Mouse (Mus musculus) heart, embryonic 16.5 days (tissue): ENCODE data around the gene Zp1. TPM values are rescaled to one million over a fixed set of nuclear protein-coding genes. Genes with fewer than 3 reads are reported as not detected.

ENCODE experiments used
- ATAC-seq: fragments of 200-750 bp; cut with Nextera tagmentation; replicated peaks from 2 replicates; pipeline ENCODE4 v1.8.0; 2017; ENCODE audit warnings: moderate number of reproducible peaks; ENCODE audit not compliant: insufficient read depth, low FRiP score; ENCODE audit errors: extremely low read depth
- H3K27ac ChIP-seq: fragments of 300-500 bp; sonication (generic); 2 replicates; pipeline ENCODE4 v1.5.1; 2014; ENCODE audit warnings: mild to moderate bottlenecking, low read length, control low read depth, moderate library complexity
- H3K27me3 ChIP-seq: fragments of 300-500 bp; sonication (generic); 2 replicates; pipeline ENCODE4 v1.6.1; 2014; ENCODE audit warnings: low read length, mixed read lengths; ENCODE audit not compliant: control insufficient read depth, insufficient read depth
- H3K36me3 ChIP-seq: fragments of 300-500 bp; sonication (generic); 2 replicates; pipeline ENCODE4 v1.6.1; 2014; ENCODE audit not compliant: control insufficient read depth, insufficient read depth
- H3K4me1 ChIP-seq: fragments of 300-500 bp; sonication (generic); 2 replicates; pipeline ENCODE4 v1.6.1; 2014; ENCODE audit warnings: low read length, mixed read lengths; ENCODE audit not compliant: control insufficient read depth, insufficient read depth
- H3K4me2 ChIP-seq: fragments of 300-500 bp; sonication (generic); 2 replicates; pipeline ENCODE4 v1.6.1; 2014; ENCODE audit warnings: low read depth, mild to moderate bottlenecking, control low read depth, low read length
- H3K4me3 ChIP-seq: fragments of 300-500 bp; sonication (generic); 2 replicates; pipeline ENCODE4 v1.5.1; 2014; ENCODE audit warnings: mild to moderate bottlenecking, control low read depth, low read length
- H3K9ac ChIP-seq: fragments of 300-500 bp; sonication (generic); 2 replicates; pipeline ENCODE4 v1.6.1; 2014; ENCODE audit warnings: low read length, control low read depth
- H3K9me3 ChIP-seq: fragments of 300-500 bp; sonication (generic); replicated peaks from 2 replicates; pipeline ENCODE4 v1.6.1; 2016; ENCODE audit warnings: low read length; ENCODE audit not compliant: control insufficient read depth
- WGBS: fragments of 180-500 bp; shearing (Covaris S2); extraction: QIAGEN DNeasy Blood & Tissue Kit; methylation state at CpG from one replicate; pipeline ENCODE4 v1.1.7; 2014; 5-methylcytosine and 5-hydroxymethylcytosine counted together
- polyA plus RNA-seq: library from polyadenylated mRNA; unstranded; fragments of >200 nt; fragmentation: Nextera tagmentation; extraction: Ambion mirVana; gene quantifications from 2 replicates; pipeline ENCODE4 v1.2.1, GENCODE M21; 2015

The Zp1 gene
- polyA plus RNA-seq, 1 experiment from 2014 or later = 0.14 TPM

GRCm38 (mm10) chr19:10936077-10936476, 15.6 kb upstream of the Zp1 start:
- Histone ChIP-seq H3K4me2 (no peak overlapping the region), H3K27me3 (peaks cover 2% of the 10 kb centered on the region; the same call in 1 of the 2 replicates), H3K9ac (no peak overlapping the region), H3K36me3 (no peaks in the 10 kb centered on the region), H3K4me1 (peaks cover 8% of the 10 kb centered on the region), H3K4me3 (no peak overlapping the region), H3K27ac (no peak overlapping the region), H3K9me3 (peaks cover 4% of the 10 kb centered on the region; the same call in 1 of the 2 replicates)
- no peak for ATAC-seq
- 93% methylated on average over 5 of the region's 5 CpGs for WGBS

DNA sequence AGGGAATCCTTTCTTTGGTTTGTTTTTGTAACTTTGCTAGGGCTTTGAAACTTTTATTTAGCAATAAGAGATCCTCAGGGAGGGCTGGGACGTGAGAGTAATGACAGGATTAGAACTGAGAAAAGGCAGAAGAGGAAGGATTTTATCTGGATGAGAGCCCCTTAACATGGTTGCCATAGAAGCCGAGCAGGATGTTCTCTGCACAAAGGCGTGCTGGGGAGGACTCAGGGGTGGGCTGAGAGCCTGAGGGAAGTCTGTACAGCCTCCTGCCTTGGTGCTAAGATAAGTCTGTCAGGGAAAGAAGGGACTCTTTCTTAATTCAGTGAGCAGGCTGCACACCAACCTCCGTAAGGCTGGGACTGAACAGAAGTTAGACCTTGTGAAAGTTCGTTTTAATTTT, 14.6 kb upstream of the Zp1 start:
- H3K9ac ChIP-seq = no peak overlapping the region
- H3K4me2 ChIP-seq = no peak overlapping the region
- H3K4me1 ChIP-seq = no peaks in the 10 kb centered on the region; the same call in 1 of the 2 replicates
- no peaks in the 10 kb centered on the region for H3K36me3 ChIP-seq
- WGBS = 27% methylated on average over 5 of the region's 5 CpGs
- H3K27me3 ChIP-seq = peaks cover 2% of the 10 kb centered on the region; the same call in 1 of the 2 replicates
- H3K4me3 ChIP-seq = no peak overlapping the region
- 0 out of 2 replicates have a peak, but pooled peaks have one; percentile 30 for ATAC-seq
- peak overlapping the region; percentile 28 for H3K27ac ChIP-seq
- peaks cover 4% of the 10 kb centered on the region; the same call in 1 of the 2 replicates for H3K9me3 ChIP-seq

DNA sequence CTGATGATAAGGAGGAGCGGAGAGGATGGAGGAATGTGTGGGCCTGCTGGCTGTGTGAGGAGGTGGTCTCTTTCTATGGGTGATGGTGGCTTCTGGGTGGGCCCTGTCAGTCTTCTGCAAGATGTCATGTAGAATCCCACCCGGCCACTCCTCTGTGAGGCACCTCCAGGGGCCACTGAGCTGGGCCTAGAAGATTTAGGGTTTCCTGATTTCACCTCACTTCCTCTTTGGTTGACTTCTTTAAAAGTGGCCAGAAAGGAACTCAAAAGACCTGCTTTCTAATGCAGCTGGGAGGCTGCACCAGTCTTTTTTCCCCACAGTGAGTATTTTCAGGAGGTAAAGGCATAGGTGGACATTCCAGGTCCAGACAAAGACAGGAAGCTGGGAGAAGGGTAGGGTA, 10.2 kb upstream of the Zp1 start:
- Histone ChIP-seq H3K27me3 (no peaks in the 10 kb centered on the region), H3K9me3 (no peaks in the 10 kb centered on the region), H3K4me1 (peaks cover 8% of the 10 kb centered on the region; the same call in 1 of the 2 replicates), H3K9ac (no peak overlapping the region), H3K4me3 (no peak overlapping the region), H3K4me2 (no peak overlapping the region), H3K36me3 (no peaks in the 10 kb centered on the region), H3K27ac (no peak overlapping the region)
- 53% methylated on average over 2 of the region's 2 CpGs for WGBS
- ATAC-seq = no peak

DNA sequence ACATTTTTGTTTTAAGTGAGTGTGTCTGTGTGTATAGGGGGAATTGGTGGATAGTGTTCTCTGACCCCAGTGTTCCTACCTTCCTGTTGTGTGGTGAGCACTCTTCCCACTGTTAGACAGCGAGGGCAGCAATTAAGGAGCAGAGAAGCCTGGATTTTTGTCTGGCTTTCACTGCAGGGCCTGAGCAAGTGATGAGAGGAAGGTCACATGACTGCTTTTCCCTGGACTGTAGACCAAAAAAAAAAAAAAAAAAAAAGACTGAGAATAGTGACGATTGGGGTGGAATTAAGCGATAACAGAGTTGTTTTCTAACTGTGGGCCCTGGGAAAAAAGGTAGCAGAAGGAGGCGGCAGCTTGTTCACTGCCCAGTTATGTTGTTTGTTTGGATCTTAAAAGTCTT, 6.2 kb upstream of the Zp1 start:
- Histone ChIP-seq H3K9ac (no peak overlapping the region), H3K36me3 (no peaks in the 10 kb centered on the region), H3K4me1 (peaks cover 9% of the 10 kb centered on the region; the same call in 1 of the 2 replicates), H3K4me3 (no peak overlapping the region), H3K4me2 (no peak overlapping the region), H3K27me3 (no peaks in the 10 kb centered on the region), H3K27ac (peak overlapping the region; percentile 51), H3K9me3 (no peaks in the 10 kb centered on the region)
- 38% methylated on average over 4 of the region's 4 CpGs for WGBS
- no peak for ATAC-seq

DNA sequence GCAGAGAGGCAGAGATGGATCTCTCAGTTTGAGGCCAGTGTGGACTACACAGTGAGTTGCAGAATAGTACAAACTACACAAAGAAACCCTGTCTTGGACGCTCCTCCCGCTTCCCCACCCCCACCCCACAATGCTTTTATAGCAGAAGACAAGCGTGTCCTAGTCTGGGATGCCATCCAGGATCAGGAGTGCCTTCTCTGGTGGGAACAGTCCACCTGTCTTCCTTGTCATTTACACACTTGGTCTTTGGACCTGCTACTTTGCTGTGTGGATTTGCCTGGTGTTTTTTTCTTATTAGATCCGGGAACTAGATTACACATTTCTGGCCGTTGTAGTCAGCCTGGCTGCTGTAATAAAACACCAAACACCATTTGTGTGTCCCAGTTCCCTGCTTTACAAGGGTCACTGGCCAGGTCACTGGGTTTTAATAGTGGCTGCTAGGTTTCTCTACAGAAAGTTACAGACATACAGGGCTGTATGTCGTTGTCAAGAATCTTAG, 5.7 kb upstream of the Zp1 start:
- H3K4me3 ChIP-seq = no peak overlapping the region
- no peaks in the 10 kb centered on the region for H3K27me3 ChIP-seq
- no peak overlapping the region for H3K4me2 ChIP-seq
- WGBS = 56% methylated on average over 6 of the region's 6 CpGs
- no peaks in the 10 kb centered on the region for H3K36me3 ChIP-seq
- ATAC-seq = no peak
- H3K9me3 ChIP-seq = no peaks in the 10 kb centered on the region
- H3K27ac ChIP-seq = peak overlapping the region; percentile 51
- peaks cover 9% of the 10 kb centered on the region; the same call in 1 of the 2 replicates for H3K4me1 ChIP-seq
- no peak overlapping the region for H3K9ac ChIP-seq

DNA sequence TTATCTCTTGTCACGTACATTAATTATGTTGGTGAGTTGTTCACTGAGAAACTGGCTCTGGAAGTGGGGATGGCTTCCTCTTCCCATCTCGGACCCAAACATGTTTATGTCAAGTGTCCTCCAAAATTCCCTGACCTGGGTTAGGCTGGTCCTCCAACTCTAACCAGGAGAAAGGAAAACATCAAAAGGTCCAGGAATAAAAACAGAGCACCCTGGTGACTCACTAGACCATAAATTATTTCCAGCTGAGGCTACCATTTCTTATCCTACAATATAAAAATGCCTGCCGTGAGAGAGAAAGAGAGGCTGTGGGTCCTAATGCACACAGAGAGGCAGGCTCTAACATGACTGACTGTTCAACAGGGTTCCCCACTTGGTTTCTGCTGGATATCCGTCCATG, 3.8 kb upstream of the Zp1 start:
- WGBS = 38% methylated on average over 4 of the region's 4 CpGs
- H3K27ac ChIP-seq = no peak overlapping the region
- H3K9me3 ChIP-seq = no peaks in the 10 kb centered on the region
- no peaks in the 10 kb centered on the region for H3K27me3 ChIP-seq
- peaks cover 9% of the 10 kb centered on the region; the same call in 1 of the 2 replicates for H3K4me1 ChIP-seq
- no peak overlapping the region for H3K4me3 ChIP-seq
- H3K9ac ChIP-seq = no peak overlapping the region
- no peaks in the 10 kb centered on the region for H3K36me3 ChIP-seq
- H3K4me2 ChIP-seq = no peak overlapping the region
- no peak for ATAC-seq

GRCm38 (mm10) chr19:10921058-10921457, 626 bp upstream of the Zp1 start:
- H3K27me3 ChIP-seq = no peaks in the 10 kb centered on the region
- ATAC-seq = no peak
- H3K36me3 ChIP-seq = no peaks in the 10 kb centered on the region
- 69% methylated on average over 3 of the region's 3 CpGs for WGBS
- H3K4me2 ChIP-seq = no peak overlapping the region
- no peak overlapping the region for H3K4me3 ChIP-seq
- H3K27ac ChIP-seq = no peak overlapping the region
- no peak overlapping the region for H3K9ac ChIP-seq
- no peaks in the 10 kb centered on the region for H3K9me3 ChIP-seq
- peaks cover 4% of the 10 kb centered on the region; the same call in 1 of the 2 replicates for H3K4me1 ChIP-seq

- Histone ChIP-seq H3K9me3 (no peaks in the 10 kb centered on the region), H3K4me3 (no peak overlapping the region), H3K27me3 (no peaks in the 10 kb centered on the region), H3K36me3 (no peaks in the 10 kb centered on the region), H3K4me2 (no peak overlapping the region), H3K9ac (no peak overlapping the region), H3K4me1 (peaks cover 11% of the 10 kb centered on the region), H3K27ac (no peak overlapping the region)
- WGBS = 84% methylated on average over 10 of the region's 10 CpGs
- ATAC-seq = no peak
These were observed 2.0 kb downstream of the Zp1 start for GRCm38 (mm10) chr19:10918321-10918991.

DNA sequence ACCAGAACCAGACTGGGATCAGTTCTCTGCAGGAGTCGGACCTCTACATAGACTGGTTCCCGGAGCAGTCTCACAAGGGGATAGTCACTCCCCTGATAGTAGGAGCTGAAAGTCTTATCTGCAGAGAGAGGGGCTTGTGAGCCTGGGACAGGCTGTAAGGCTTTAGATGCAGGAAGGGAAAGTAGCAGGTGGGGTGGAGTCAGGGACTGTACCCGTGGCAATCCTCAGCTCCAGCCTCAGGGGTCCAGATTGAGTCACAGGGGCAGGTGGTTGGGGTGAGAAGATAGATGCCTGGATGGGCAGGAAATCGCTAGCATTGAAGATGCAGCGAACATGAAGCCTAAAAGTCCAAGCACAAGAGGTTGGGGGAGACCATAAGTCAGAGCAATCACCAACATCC, 3.9 kb downstream of the Zp1 start:
- H3K9ac ChIP-seq = no peak overlapping the region
- WGBS = 46% methylated on average over 5 of the region's 5 CpGs
- ATAC-seq = no peak
- H3K9me3 ChIP-seq = no peaks in the 10 kb centered on the region
- H3K4me2 ChIP-seq = no peak overlapping the region
- H3K4me3 ChIP-seq = no peak overlapping the region
- H3K27ac ChIP-seq = no peak overlapping the region
- no peaks in the 10 kb centered on the region for H3K36me3 ChIP-seq
- H3K27me3 ChIP-seq = no peaks in the 10 kb centered on the region
- H3K4me1 ChIP-seq = peaks cover 15% of the 10 kb centered on the region
